Mouse (Mus musculus) liver, embryonic 18 days (tissue): Measurements from ENCODE around the gene Brwd3. TPM values are rescaled to one million over a fixed set of nuclear protein-coding genes. Genes with fewer than 3 reads are reported as not detected.

ENCODE experiments used
- polyA plus RNA-seq: library from polyadenylated mRNA; depleted of rRNA; stranded (reverse); fragments of >200 nt; gene quantifications from 2 replicates; pipeline ENCODE4 v1.2.3, GENCODE M21; 2012; rRNA removed

The Brwd3 gene
- 1.2 and 1.3 TPM in 2 replicates for polyA plus RNA-seq

DNA sequence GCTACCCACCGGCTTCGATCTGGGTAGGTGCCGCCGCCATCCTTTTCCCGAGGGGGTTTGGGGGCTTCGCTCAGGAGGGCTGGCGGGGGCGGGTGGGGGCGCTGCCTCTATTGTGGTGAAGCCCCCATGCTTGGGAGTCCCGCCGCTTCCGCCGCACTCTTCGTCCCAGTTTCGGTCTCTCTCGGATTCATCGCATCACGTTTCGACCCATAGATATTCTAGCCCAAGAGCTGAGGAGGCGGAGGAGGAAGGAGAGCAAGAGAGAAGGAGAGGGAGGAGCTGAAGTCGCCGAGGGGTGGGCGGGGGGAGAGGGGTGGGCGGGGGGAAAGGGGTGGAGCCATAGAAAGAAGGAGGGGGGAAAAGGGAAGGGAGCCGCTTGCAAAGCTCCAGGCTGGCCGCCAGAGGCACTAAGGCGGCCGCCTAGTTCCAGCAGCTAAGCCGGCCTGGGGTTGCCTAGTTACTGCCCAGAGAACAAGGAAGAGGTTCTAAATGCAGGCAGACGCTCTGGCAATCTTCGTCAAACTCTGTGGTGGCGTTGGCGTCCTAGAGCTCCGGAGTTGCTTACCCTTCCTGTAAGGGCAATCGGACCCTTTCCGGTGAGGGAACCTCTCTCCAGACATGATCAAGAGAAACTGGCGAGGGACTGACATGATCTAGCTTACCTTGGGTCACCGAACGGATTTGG lies at the start of gene Brwd3:
Gene Brwd3, minus strand, starts transcription at position 283 of the 685 bp plus-strand sequence.

Other genes starting within 250 kb of the Brwd3 start
- 1.5 and 2.7 TPM in 2 replicates for gene Gm379, start 169.5 kb downstream of the Brwd3 start, polyA plus RNA-seq
- gene Hmgn5, start 179.0 kb upstream of the Brwd3 start, polyA plus RNA-seq: 9.7 and 12.2 TPM in 2 replicates